Mouse (Mus musculus) bone marrow, adult 2 months (tissue): ENCODE measurements around the gene Abce1. TPM values are rescaled to one million over a fixed set of nuclear protein-coding genes. Genes with fewer than 3 reads are reported as not detected.
"Not testable (repeated sequence)": the region's sequence is repeated elsewhere in the genome, so short reads cannot be mapped to it uniquely, and the experiment has no call there.

Experiments used
- H3K27ac ChIP-seq: fragments of 200-500 bp; 2 replicates; pipeline ENCODE4 v1.5.1; 2012; ENCODE audit warnings: low read depth, mild to moderate bottlenecking, control low read depth, inconsistent platforms, low read length; ENCODE audit not compliant: control insufficient read depth, poor library complexity, insufficient read depth
- H3K4me1 ChIP-seq: fragments of 200-500 bp; 2 replicates; pipeline ENCODE4 v1.6.1; 2011; ENCODE audit warnings: low read length; ENCODE audit not compliant: control insufficient read depth, insufficient read depth
- H3K4me3 ChIP-seq: fragments of 200-500 bp; replicated peaks from 2 replicates; pipeline ENCODE3; 2011; ENCODE audit warnings: mild to moderate bottlenecking, low read depth, low read length, control low read depth; ENCODE audit not compliant: control insufficient read depth
- CTCF ChIP-seq: fragments of 200-500 bp; IDR thresholded peaks from 2 replicates; pipeline ENCODE4 v1.5.1; 2011; ENCODE audit warnings: low read length, control low read depth; ENCODE audit not compliant: control insufficient read depth, insufficient read depth
- POLR2A ChIP-seq: fragments of 200-500 bp; IDR thresholded peaks from 2 replicates; pipeline ENCODE4 v1.6.1; 2011; ENCODE audit warnings: low read depth, mild to moderate bottlenecking, control low read depth, low read length, borderline replicate concordance; ENCODE audit not compliant: control insufficient read depth
- WGBS: fragments of 180-500 bp; shearing (Covaris S2); methylation state at CpG from one replicate; pipeline ENCODE4 v1.1.7; 2018; 5-methylcytosine and 5-hydroxymethylcytosine counted together
- polyA plus RNA-seq: library from polyadenylated mRNA; stranded (reverse); fragments of >200 nt; gene quantifications from 2 replicates; pipeline ENCODE4 v1.2.4, GENCODE M21; 2011; ENCODE audit warnings: low replicate concordance; ENCODE audit not compliant: missing spikeins, insufficient read depth, insufficient read length

Abce1 gene
- polyA plus RNA-seq, 1 experiment: 44.0 TPM

DNA sequence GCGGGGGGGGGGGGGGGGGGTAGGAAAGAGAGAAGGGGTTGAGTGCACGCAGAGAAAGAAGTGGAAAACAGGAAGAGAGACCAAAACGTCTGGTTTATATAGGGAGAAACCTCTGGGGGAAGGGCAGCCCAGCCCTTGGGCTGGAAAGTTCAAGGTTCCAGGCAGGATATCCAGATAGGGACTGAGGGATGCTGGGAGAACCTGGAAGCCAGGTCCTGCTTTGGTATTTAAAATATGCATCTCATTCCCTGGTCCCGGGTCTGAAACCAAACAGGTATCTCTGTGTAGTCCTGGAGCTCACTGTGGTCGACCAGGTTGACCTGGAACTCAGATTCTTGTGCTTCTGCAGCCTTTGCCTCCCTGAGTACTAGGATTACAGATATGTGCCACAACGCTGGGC lies 1.1 kb upstream of the Abce1 start:
- TF ChIP-seq CTCF (no peak), POLR2A (no peak)
- Histone ChIP-seq H3K27ac (no peak overlapping the region), H3K4me1 (no peaks in the 10 kb centered on the region), H3K4me3 (no peak overlapping the region)
- 45% methylated on average over 6 of the region's 6 CpGs for WGBS

GRCm38 (mm10) chr8:79706687-79707086 lies 4.9 kb downstream of the Abce1 start:
- no peaks in the 10 kb centered on the region for H3K4me1 ChIP-seq
- H3K4me3 ChIP-seq: no peak overlapping the region
- TF ChIP-seq POLR2A (no peak), CTCF (no peak)
- no peak overlapping the region for H3K27ac ChIP-seq
- 80% methylated on average over 3 of the region's 3 CpGs for WGBS

GRCm38 (mm10) chr8:79692531-79692930 lies 19.0 kb downstream of the Abce1 start:
- H3K4me1 ChIP-seq: no peaks in the 10 kb centered on the region
- H3K27ac ChIP-seq: no peak overlapping the region
- H3K4me3 ChIP-seq: no peak overlapping the region
- no peak for TF ChIP-seq POLR2A
- no peak for TF ChIP-seq CTCF
- 83% methylated on average over 2 of the region's 2 CpGs for WGBS

DNA sequence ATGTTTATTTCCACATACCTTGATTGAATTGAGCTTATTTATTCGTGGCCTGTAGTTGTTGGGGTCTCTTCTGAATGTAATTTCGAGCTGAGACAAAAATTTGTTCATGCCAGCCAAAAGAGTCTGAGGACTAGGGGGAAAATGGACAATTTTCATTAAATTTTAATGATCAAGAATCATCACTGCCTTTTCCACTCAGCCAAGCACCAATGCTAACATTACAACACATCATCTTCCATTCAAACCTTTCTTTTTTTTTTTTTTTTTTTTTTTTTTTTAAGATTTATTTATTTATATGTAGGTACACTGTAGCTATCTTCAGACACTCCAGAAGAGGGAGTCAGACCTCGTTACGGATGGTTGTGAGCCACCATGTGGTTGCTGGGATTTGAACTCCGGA lies 25.6 kb downstream of the Abce1 start:
- not testable (repeated sequence) for H3K4me1 ChIP-seq, H3K4me3 ChIP-seq, H3K27ac ChIP-seq
- 79% methylated on average over 5 of the region's 5 CpGs for WGBS

DNA sequence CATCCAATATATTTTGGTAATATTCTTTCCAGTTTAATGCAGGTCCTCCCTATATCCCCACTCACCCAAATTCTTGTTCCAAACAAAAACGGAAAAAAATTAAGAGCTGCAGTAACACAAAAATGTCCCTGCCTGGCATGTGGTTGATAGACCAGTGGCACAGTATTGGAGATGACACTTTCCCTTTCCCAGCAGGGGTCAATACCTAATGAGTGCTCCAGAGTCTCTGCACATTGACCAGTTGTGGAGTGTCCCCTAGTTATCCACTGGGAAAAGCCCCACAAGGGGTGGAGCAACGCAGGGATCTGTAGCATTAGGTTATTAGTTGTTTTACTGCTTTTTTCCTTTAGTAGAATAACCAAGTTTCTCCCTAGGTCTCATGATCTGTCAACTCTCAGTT lies 30.6 kb downstream of the Abce1 start:
- no peak overlapping the region for H3K27ac ChIP-seq
- 35% methylated on average over 2 of the region's 2 CpGs for WGBS

DNA sequence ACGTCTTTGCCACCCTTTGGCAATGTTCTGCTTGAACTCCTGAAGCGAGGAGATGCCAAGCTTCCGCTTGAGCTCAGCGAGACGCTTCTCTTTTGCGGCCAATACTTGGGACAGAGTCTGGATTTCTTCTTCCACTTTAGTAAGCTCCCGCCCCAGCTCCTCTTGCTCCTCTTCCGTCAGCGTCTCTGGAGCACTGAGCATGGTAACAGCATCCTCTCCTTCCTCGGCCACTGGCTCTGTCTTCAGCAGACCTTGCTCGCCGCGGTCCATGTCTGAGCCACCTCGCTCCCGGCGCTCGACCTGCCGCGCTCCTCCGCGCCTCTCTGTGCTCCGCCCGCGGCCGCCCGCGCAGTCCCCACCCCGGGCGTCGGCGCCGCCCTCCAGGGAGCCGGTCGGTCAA lies 31.0 kb downstream of the Abce1 start:
- H3K27ac ChIP-seq: no peak overlapping the region
- no peaks in the 10 kb centered on the region; the same call in 1 of the 2 replicates for H3K4me1 ChIP-seq
- TF ChIP-seq CTCF: no peak
- TF ChIP-seq POLR2A: no peak
- 11% methylated on average over 34 of the region's 34 CpGs for WGBS
- peak overlapping the region; percentile 70 for H3K4me3 ChIP-seq

More for the DNA sequence above, 30.6 kb downstream of the Abce1 start:
- H3K4me3 ChIP-seq: no peak overlapping the region
- TF ChIP-seq POLR2A (no peak), CTCF (no peak)
- no peaks in the 10 kb centered on the region; the same call in 1 of the 2 replicates for H3K4me1 ChIP-seq

DNA sequence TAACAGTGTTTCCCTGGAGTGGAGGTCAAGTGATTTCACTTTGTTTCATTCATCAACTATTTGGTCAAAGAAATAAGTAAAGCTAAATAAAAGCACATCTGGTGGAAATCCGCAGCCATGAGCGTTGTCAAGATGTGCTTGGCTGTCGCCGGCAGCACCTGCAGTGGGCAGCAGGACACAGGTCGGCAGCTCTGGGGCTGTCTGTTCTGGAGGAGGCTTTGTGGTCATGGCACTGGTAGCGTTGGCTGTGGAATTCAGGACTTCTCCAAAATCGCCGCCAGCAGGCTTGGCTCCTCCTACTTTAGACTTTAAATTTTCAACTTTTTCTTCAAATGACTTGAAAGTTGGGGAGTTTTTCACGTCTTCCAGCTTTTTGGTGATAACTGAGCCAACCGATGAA lies 31.5 kb downstream of the Abce1 start:
- H3K27ac ChIP-seq, H3K4me1 ChIP-seq: not testable (repeated sequence)
- peak overlapping the region; percentile 70 for H3K4me3 ChIP-seq
- 13% methylated on average over 10 of the region's 10 CpGs for WGBS

GRCm38 (mm10) chr8:79679005-79679404 lies 32.5 kb downstream of the Abce1 start:
- Histone ChIP-seq H3K4me3 (no peak overlapping the region), H3K4me1 (no peaks in the 10 kb centered on the region; the same call in 1 of the 2 replicates), H3K27ac (no peak overlapping the region)
- TF ChIP-seq CTCF (no peak), POLR2A (no peak)
- 7% methylated on average over 5 of the region's 5 CpGs for WGBS

DNA sequence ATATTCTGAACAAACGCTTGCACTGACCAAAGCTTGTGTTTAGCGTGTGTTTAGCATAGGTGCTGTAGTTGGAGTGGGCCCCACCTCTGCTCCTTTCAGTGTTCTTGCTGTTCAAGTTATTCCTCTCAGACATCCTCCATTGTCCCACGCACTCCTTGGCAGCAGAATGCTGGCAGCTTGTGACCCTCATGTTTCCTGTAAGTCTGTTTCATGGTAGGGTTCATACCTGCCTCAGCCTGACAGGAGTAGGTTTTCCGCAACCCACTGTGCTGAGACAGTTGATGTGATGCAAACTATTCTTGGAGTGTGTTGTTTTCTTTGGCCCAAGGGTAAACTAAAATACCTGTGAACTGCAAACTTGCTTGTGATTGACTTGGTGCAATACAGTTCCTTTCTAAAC lies 35.1 kb downstream of the Abce1 start:
- TF ChIP-seq CTCF (no peak), POLR2A (no peak)
- 84% methylated on average over 4 of the region's 4 CpGs for WGBS

DNA sequence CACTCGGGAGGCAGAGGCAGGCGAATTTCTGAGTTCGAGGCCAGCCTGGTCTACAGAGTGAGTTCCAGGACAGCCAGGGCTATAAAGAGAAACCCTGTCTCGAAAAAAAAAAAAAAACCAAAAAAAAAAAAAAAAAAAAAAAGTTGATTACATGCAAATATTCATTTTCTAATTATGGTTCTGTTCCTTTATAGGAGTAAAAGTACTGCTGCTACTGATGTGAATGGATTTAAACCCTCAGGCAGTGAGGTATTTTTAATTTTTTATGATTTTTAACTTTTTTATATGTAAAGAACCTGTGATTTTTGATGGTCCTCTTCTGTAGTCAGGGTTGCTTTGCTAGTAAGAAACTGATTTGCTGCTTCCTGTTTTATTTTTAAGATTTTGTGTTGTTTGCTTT lies 52.8 kb downstream of the Abce1 start:
- H3K4me1 ChIP-seq, H3K27ac ChIP-seq, H3K4me3 ChIP-seq: not testable (repeated sequence)
- WGBS: 74% methylated on average over 4 of the region's 4 CpGs

More for the DNA sequence above, 35.1 kb downstream of the Abce1 start:
- H3K27ac ChIP-seq: no peak overlapping the region
- H3K4me1 ChIP-seq: no peaks in the 10 kb centered on the region; the same call in 1 of the 2 replicates
- H3K4me3 ChIP-seq: no peak overlapping the region
